Comparison of ENCODE assay signal across 17 mouse cellular contexts in genomic region chr8:92491533-92491932, GRCm38 (mm10).
A peak's percentile ranks its signal among the peaks of the same experiment; 100 is the strongest.
DNase-seq lines count a peak whose midpoint lies in the region; ATAC-seq and TF ChIP-seq lines count a peak whose summit lies in the region.
"Had no signal": no experiment of that assay in that cellular context is flagged by ENCODE, and none has a peak within 500 bp of the region (broad histone marks: within the 10 kb centered on the region; RNA-seq: fewer than 3 reads in every experiment).

No protein-coding gene starts in this region.

- DNase-seq in heart, adult 2 months: no peak
- no peak for DNase-seq in heart, embryonic 10.5 days (ENCODE audit: low spot score)
- DNase-seq in kidney, postnatal 10 days: peak; percentile 20
- no peak for DNase-seq in kidney, adult 9 months
- DNase-seq in lung, embryonic 14.5 days: no peak
- no peak for DNase-seq in lung, adult 18-20 months
- DNase-seq in midbrain, embryonic 14.5 days: no peak
- DNase-seq: B cell, adult 2 months; cerebellum, adult 11-12 months; cerebellum, postnatal 36 days; right cerebral cortex, postnatal 14 days; thymus, adult 18-20 months had no signal

- H3K4me1 ChIP-seq in heart, adult 2 months (ENCODE audit: control insufficient read depth, insufficient read depth, low read length): peaks cover 3% of the 10 kb centered on the region; the same call in 1 of the 2 replicates
- H3K4me1 ChIP-seq in heart, embryonic 10.5 days: no peaks in the 10 kb centered on the region
- H3K4me1 ChIP-seq in lung, embryonic 14.5 days (ENCODE audit: insufficient read depth): no peaks in the 10 kb centered on the region
- peaks cover 9% of the 10 kb centered on the region; the same call in 1 of the 2 replicates for H3K4me1 ChIP-seq in embryonic facial prominence, embryonic 15.5 days
- H3K4me1 ChIP-seq in midbrain, embryonic 14.5 days (ENCODE audit: control insufficient read depth, insufficient read depth, low read length): no peaks in the 10 kb centered on the region
- H3K4me1 ChIP-seq: forebrain, embryonic 13.5 days; midbrain, embryonic 12.5 days had no signal

- no peak overlapping the region for H3K27ac ChIP-seq in heart, adult 2 months
- H3K27ac ChIP-seq in heart, embryonic 10.5 days: no peak overlapping the region
- H3K27ac ChIP-seq in lung, embryonic 14.5 days (ENCODE audit: low read depth): no peak overlapping the region
- no peak overlapping the region for H3K27ac ChIP-seq in embryonic facial prominence, embryonic 15.5 days (replicated peaks)
- no peak overlapping the region for H3K27ac ChIP-seq in midbrain, embryonic 14.5 days (replicated peaks; ENCODE audit: low read depth, low read length)
- H3K27ac ChIP-seq: forebrain, embryonic 13.5 days; limb, embryonic 13.5 days; macrophage; midbrain, embryonic 12.5 days had no signal

- TF ChIP-seq EP300 in heart, adult 2 months (IDR thresholded peaks at IDR 0.05; ENCODE audit: insufficient read depth, low read depth, low read length): no peak

- no peaks in the 10 kb centered on the region for H3K79me2 ChIP-seq in heart, adult 2 months (replicated peaks; ENCODE audit: control insufficient read depth, insufficient read depth, low read length)

- no peak overlapping the region for H3K4me2 ChIP-seq in lung, embryonic 14.5 days
- no peak overlapping the region for H3K4me2 ChIP-seq in embryonic facial prominence, embryonic 15.5 days (replicated peaks)
- H3K4me2 ChIP-seq in midbrain, embryonic 14.5 days (ENCODE audit: low read length): no peak overlapping the region
- H3K4me2 ChIP-seq: forebrain, embryonic 13.5 days; limb, embryonic 13.5 days; midbrain, embryonic 12.5 days had no signal

- no peaks in the 10 kb centered on the region for H3K27me3 ChIP-seq in heart, adult 2 months (ENCODE audit: control insufficient read depth, insufficient read depth, low read length)
- peaks cover 9% of the 10 kb centered on the region; the same call in 1 of the 2 replicates for H3K27me3 ChIP-seq in heart, embryonic 10.5 days (ENCODE audit: insufficient read depth, poor library complexity, severe bottlenecking)
- no peaks in the 10 kb centered on the region for H3K27me3 ChIP-seq in lung, embryonic 14.5 days (ENCODE audit: insufficient read depth, low read length)
- H3K27me3 ChIP-seq in embryonic facial prominence, embryonic 15.5 days: no peaks in the 10 kb centered on the region
- H3K27me3 ChIP-seq in midbrain, embryonic 14.5 days (ENCODE audit: control insufficient read depth, insufficient read depth, low read length): no peaks in the 10 kb centered on the region
- H3K27me3 ChIP-seq: forebrain, embryonic 13.5 days; midbrain, embryonic 12.5 days had no signal

- no peak for TF ChIP-seq POLR2A in heart, adult 2 months (IDR thresholded peaks at IDR 0.05; ENCODE audit: insufficient read depth, low read depth, low read length)

- intact Hi-C loops in heart, adult 2 months (cut with DNase I): no loop called here

- peak; percentile 49 for TF ChIP-seq CTCF in heart, adult 2 months (IDR thresholded peaks at IDR 0.05)
- peak; percentile 29 for TF ChIP-seq CTCF in lung, embryonic 14.5 days (IDR thresholded peaks at IDR 0.05; ENCODE audit: low read depth)

- no peaks in the 10 kb centered on the region for H3K9me3 ChIP-seq in heart, embryonic 10.5 days
- no peaks in the 10 kb centered on the region for H3K9me3 ChIP-seq in lung, embryonic 14.5 days (ENCODE audit: low read depth, low read length)
- H3K9me3 ChIP-seq in embryonic facial prominence, embryonic 15.5 days (replicated peaks): no peaks in the 10 kb centered on the region
- H3K9me3 ChIP-seq in midbrain, embryonic 14.5 days (ENCODE audit: control insufficient read depth, low read length): no peaks in the 10 kb centered on the region
- H3K9me3 ChIP-seq: forebrain, embryonic 13.5 days; limb, embryonic 13.5 days; midbrain, embryonic 12.5 days had no signal

- H3K9ac ChIP-seq in heart, adult 2 months (ENCODE audit: low read depth, low read length): no peak overlapping the region
- H3K9ac ChIP-seq in lung, embryonic 14.5 days: no peak overlapping the region
- H3K9ac ChIP-seq in embryonic facial prominence, embryonic 15.5 days: no peak overlapping the region
- H3K9ac ChIP-seq in midbrain, embryonic 14.5 days (replicated peaks; ENCODE audit: low read length): no peak overlapping the region
- H3K9ac ChIP-seq: forebrain, embryonic 13.5 days; limb, embryonic 13.5 days; midbrain, embryonic 12.5 days had no signal

- no peak for ATAC-seq in lung, embryonic 14.5 days (ENCODE audit: insufficient read depth)
- peak; percentile 80; the same call in 1 of the 2 replicates for ATAC-seq in embryonic facial prominence, embryonic 15.5 days (ENCODE audit: insufficient number of reproducible peaks, low FRiP score, low TSS enrichment, low read depth)
- ATAC-seq in midbrain, embryonic 14.5 days (ENCODE audit: low FRiP score, low TSS enrichment): no peak
- ATAC-seq: forebrain, embryonic 13.5 days had no signal

- WGBS in heart, adult 2 months: 74% methylated on average over 5 of the region's 5 CpGs
- 74% methylated on average over 5 of the region's 5 CpGs for WGBS in heart, embryonic 10.5 days
- WGBS in lung, embryonic 14.5 days: 76% methylated on average over 5 of the region's 5 CpGs
- WGBS in embryonic facial prominence, embryonic 15.5 days: 66% methylated on average over 5 of the region's 5 CpGs
- WGBS in midbrain, embryonic 14.5 days: 72% methylated on average over 5 of the region's 5 CpGs

- H3K36me3 ChIP-seq in heart, adult 2 months (ENCODE audit: control insufficient read depth, insufficient read depth, low read length): no peaks in the 10 kb centered on the region
- H3K36me3 ChIP-seq in heart, embryonic 10.5 days: no peaks in the 10 kb centered on the region
- no peaks in the 10 kb centered on the region for H3K36me3 ChIP-seq in lung, embryonic 14.5 days (ENCODE audit: insufficient read depth)
- H3K36me3 ChIP-seq in embryonic facial prominence, embryonic 15.5 days: no peaks in the 10 kb centered on the region
- H3K36me3 ChIP-seq in midbrain, embryonic 14.5 days (ENCODE audit: control insufficient read depth, insufficient read depth, low read length): no peaks in the 10 kb centered on the region
- H3K36me3 ChIP-seq: limb, embryonic 13.5 days; midbrain, embryonic 12.5 days had no signal

- no peak overlapping the region for H3K4me3 ChIP-seq in heart, adult 2 months
- H3K4me3 ChIP-seq in heart, embryonic 10.5 days: no peak overlapping the region
- no peak overlapping the region for H3K4me3 ChIP-seq in lung, embryonic 14.5 days (ENCODE audit: low read depth, low read length)
- H3K4me3 ChIP-seq in embryonic facial prominence, embryonic 15.5 days (replicated peaks): no peak overlapping the region
- no peak overlapping the region for H3K4me3 ChIP-seq in midbrain, embryonic 14.5 days (replicated peaks; ENCODE audit: low read depth, low read length)
- H3K4me3 ChIP-seq: forebrain, embryonic 13.5 days; limb, embryonic 13.5 days; midbrain, embryonic 12.5 days had no signal
